Mouse (Mus musculus): ENCODE measurements around the gene Sema3e.

Sema3e gene

DNA sequence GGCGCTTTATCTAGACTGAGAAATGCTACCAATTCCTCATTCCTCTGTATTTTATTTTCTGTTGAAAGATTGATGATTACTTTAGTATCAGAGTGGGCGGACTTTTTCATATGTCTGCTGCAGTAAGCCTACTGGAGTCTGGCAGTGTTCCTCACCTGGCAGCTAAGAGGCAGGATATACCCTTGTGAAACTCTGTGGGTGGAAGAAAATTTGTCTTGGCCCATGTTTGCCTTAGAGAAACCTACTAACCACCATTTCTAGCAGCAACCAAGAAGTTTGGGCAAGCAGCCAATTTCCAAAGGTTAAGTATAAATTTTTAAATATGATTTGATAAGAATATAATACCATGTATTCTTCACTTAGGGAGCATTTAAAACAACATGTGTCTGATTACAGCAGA lies 63.0 kb downstream of the Sema3e start:
- DNase-seq: no peak

DNA sequence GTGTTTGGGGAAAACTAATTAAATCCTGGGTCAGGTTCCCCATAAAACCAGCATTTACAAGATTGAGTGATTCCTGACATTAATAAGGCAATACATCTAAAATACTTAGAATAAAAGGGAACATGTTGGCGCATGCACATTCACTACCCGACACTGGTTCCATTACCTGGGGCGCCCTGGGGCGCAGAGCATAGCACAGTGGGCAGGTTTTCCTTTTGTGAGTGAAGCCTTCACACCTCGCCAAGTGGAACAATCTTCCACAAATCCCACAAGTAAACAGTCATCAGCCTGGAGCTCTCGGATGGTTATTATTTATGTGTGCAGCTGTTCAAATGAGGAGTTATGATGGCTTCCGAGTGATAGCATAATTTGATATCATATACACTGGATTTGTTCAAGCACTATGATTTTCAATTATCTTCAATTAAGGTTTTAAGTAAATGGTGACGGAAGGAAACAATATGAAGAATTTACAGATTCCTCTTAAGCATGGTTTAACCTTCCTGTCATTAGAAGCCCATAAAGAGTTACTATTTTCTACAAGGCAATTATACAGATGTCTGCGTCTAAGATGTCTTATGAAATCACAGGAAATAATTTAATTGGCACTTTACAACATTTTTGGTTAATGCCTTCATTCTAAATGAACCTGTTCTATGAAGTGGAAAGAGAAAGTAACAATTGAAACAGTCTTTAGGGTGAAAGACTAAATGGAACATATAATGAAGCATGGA lies 65.0 kb downstream of the Sema3e start:
- DNase-seq: no peak

DNA sequence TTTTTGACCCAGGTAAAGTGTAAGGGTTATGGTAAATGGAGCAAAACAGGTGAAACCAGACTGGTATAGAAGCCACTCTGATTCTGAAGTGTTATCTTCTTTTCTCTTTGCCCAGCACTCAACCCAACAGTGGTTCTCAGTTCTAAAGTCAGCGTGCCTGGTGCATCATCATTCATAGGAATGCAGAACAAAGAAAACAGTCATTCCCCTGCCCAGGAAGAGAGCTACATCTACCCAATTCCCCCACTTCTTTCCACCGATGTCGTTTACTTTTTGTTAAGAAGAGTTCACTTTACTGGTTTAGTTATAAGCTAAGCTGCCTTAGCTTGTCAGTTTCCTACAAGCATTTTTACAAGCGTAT lies 65.5 kb downstream of the Sema3e start:
- no peak for DNase-seq

DNA sequence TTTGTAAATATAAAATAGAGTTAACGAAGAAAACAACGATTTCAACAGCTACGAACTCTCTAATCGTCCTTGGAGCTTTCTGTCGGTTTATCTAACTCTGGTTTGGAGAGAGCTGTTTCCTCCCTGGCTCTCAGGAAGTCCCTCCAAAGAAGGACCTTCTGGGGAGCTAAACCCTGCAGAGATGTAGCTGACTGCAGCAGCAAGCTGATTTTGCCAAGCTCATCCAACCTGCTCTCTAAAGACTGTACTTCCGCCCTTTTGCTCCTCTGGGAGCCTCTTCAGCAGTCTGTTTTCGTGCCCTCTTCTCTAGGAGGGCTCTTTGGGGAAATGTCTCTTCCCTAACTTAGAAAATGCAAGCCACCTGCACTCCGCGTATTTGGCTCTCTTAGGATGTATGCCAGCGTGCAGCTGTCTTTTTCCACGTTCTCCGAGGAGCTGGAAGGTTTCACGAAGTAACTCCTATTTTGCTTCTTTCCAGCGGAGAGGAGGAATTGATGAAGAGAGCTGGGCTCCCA lies 67.2 kb downstream of the Sema3e start:
- DNase-seq: no peak

DNA sequence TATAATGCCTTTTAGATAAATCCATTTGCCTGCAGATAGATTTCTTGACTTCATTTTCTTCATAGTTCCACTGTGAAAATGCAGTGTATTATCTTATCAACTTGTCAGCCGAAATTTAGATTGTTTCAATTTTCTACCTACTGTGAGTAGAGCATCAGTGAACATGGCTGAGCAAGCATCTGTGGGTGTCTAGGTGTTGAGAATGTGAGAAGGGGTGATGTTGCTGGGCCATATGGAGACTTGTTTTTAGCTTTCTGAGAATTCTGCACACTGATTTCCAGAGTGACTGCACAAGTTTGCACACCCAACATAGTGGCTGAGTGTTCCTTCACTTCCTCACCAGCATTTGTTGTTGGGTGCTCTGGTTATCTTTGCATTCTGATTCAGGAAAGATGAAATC lies 71.1 kb downstream of the Sema3e start:
- no peak for DNase-seq

DNA sequence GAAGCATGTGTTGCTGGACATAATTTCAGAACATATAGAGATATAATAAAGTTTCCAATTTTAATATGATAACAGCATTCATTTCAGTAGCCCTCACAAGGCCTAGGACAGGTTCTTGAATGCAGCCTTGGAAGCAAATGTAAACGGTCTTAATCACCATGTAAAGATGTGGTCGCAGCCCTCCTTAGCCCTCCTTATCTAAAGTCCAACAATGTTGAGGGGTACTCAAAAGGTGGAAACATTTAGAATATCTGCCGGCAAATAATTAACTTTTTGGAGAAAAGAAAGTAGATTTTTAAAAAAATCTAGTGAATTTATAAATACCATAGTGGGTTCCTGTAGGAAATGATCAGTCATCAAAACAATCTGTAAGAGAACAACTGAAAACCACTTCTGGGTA lies 73.6 kb downstream of the Sema3e start:
- DNase-seq: no peak

DNA sequence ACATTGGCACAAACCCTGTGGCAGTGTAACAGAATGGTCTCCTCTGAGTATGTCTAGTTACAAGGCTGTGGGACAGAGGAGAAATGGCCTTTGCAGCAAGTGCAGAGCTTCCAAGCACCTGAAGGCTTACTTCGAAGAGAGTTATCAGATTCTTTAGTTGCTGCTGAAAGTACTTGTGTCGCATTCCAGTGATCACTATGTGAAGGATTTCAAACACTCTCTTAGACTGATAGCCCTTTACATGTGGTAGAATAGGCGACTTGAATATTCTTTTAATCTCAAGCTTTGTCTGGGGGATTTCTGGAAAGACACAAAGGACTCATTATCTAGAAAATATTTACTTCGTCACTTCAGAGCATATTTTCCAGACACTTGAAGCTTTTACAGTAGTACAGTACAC lies 82.3 kb downstream of the Sema3e start:
- DNase-seq: no peak

DNA sequence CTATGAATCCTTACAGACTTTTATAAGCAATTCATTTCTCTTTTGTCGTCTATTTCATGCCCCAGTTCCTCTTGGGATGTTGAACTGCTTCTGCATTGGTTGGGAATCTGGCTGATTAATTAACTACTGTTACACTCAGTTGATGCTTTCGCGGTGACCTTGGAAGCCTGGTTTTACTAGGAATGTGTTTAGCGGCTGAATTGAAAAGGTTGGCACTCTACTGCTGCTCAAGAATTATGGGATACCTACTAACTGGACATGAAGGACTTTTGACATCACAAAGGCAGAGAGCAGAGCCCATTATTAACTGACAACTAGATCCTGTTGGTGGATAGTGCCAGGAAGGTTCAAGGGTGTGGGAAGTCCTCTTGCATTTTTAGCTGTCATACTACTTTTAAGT lies 83.9 kb downstream of the Sema3e start:
- no peak for DNase-seq

DNA sequence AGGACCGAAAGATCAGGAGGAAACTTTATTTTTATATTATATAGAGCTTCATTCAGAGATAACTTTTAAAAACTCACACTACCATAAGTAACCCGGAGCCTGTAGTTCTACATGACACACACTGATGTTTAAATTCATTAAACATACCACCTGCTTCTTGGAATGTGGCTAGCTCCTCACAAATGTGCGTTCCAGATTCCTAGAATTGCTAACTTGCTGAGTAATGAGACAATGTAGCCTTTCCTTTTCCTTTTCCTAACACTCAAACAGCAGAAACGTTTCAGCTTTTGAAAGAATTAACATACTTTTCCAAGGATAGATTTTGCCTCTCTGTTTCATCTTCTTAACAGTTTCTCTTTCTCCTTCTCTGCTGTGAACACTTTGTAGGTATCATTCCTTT lies 86.3 kb downstream of the Sema3e start:
- no peak for DNase-seq

DNA sequence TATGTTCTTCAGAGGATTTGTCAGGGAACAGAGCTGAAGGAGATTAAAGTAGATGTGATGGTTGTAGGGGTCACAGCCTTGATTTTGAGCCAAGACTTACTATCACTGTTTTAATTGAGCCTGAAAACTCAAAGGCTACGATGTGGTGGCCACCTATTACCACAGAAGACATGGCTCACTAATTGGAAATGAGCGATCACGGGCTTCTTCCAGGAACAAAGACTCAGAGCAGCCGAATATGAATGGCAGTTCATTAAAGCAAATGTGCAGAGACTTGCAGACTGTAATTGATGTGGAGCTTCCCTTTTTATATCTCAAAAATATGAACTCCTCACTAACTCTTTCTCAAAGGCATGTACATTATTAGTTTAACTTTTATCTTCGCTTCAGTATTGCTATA lies 96.8 kb downstream of the Sema3e start:
- no peak for DNase-seq

DNA sequence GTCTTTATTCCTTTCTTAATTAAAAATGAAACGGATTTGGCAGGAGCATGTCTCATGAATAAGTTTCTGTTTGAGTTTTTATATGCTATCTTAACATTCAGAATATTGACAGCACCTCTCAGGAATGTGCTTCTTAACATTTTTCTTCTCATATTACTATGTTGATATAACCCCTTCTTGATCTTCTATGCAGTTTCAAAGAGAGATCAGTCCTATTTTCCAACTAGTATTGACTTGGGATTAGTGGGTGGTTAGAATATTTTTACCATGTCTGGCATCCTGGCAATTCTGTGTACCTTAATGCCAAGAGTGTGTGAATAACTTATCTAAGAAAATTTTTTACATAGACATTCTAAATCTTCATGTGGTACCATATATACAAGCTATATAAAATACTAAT lies 101.5 kb downstream of the Sema3e start:
- no peak for DNase-seq

DNA sequence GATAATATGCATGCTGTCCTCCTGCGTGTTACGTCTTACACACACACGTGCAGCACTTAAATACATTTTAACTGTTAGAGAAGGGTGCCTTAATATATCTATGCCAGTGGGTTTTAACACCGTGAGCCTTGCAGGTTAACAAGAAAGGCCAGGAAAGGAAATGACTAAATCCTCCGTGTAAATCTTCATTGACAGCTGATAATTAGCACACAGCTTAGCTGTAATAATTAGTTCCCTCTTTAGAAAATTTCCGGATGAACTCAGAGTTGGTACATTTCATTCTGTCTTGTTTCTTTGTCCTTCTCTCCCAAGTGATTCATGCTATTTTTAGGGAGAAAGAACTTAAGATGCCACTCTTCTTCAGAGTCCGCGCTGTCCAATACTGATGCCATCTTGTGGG lies 110.9 kb downstream of the Sema3e start:
- DNase-seq: no peak

DNA sequence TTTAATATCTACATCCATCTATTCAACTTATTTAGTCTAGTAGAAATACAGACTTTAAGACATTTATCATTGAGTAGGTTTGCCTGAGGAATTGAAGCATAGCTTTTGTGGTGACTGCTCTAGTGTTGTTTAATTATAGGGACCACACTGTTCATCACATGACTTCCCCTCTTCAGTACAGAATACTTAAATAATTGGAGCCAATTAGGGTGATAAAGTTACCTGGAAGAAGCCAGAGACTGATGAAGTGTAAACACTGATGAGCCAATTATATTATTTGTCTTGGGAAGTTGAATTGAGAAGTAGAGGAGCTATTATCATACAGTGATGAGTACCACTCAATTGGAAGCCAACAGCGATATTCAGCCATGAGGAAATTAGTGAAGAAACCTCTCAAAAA lies 113.6 kb downstream of the Sema3e start:
- no peak for DNase-seq

DNA sequence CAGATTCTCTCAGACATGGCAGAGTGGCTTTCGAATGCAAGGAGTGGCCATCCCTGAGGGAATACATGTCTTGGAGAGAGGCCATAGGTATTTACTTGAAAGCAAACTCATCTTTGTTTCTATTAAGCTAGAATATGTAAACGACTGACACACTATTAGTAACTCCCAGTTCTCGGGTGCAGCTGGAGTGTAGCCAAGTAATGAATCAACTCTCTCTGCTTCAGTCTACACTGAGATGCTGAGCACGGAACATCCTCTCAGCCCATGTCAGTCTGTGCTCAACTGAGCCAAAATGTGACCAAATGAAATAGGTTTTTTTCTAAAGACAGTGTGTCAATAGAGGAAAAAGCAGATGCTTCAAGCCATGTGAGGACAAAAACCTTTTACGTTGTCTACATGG lies 137.5 kb downstream of the Sema3e start:
- no peak for DNase-seq

DNA sequence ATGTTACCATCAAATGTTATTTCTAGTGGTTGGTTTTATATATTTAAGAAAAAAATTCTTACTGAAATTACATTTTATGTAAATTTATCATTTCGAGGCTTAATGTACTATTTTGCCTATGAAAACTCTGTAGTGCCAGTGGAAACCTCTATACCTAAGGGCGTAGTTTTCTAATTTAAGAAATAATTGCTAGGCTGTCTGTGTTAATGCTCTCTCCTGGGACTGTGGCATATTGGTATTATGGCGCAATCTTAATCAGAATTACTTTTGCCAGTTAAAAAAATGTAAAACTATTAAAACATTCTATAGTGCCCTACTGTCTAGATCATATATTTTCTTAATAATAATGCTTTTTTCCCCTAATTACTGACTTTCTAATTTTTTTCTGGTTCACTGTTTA lies 138.2 kb downstream of the Sema3e start:
- DNase-seq: no peak

DNA sequence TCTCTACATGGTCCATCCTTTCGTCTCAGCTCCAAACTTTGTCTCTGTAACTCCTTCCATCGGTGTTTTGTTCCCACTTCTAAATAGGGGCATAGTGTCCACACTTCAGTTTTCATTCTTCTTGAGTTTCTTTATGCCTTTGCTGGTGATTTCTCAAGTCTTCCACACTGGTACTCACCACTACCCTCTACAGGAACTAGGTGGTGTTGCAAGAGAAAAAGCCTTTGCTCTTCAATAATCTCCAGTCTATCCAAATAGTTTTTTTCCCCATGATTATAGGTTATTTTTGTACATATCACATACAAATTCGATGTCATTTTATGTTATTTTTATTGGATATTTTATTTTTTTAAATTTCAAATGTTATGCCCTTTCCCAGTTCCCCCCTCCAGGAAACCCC lies 142.7 kb downstream of the Sema3e start:
- no peak for DNase-seq

DNA sequence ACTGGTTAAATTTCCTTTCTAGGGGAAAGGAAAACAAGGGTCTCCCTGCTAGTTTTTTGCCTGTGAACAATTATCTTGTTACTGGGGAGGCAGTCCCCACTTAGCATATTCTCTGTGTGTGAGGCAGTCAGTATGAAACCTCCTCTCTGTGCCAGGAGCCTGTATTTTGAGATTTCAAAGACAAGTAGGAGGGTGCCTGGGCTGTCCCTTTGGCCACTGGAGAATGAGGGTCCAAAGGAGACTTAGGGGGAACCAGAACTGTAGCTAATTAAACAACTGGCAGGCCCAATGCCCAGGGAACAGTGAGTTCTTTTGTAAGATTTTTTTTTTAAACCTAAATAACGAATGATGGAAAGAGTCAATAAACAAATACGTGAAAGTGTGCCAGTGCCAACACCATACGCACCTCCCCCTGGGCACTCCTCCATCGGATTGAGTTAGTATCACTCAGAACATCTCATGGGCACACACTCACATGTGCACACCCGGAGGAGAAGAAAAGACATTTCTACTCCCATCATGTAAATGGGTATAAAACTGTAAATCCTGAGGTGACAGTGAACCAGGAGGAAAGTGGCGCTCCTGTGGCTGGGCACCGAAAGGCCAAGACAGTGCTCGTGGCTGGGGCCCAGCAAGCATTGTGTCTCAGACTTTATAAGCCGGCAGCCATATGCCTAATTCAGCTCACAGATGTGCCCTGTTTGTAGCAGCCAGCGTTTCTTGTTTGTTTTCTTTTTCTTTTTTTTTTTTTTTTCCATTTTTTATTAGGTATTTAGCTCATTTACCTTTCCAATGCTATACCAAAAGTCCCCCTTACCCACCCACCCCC lies 148.5 kb downstream of the Sema3e start:
- no peak for DNase-seq

DNA sequence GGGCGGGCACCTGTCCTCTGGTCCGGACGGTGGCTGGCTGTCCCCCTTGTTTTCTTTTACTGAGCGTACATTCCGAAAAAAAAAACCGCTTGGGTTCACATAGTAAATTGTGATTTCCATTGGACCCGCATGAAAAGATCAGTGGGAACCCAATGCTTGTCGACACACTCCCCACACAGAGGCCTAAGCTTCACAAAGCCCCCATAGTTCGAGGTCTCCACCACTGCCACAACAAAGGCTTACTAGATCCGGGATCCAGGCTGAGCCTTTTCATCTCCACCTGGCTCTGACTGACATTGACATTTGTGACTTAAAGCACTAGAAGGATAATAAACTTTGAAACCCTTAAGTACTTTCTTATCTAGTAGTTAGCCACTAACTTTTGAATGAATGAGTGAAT lies 155.5 kb downstream of the Sema3e start:
- DNase-seq: no peak

DNA sequence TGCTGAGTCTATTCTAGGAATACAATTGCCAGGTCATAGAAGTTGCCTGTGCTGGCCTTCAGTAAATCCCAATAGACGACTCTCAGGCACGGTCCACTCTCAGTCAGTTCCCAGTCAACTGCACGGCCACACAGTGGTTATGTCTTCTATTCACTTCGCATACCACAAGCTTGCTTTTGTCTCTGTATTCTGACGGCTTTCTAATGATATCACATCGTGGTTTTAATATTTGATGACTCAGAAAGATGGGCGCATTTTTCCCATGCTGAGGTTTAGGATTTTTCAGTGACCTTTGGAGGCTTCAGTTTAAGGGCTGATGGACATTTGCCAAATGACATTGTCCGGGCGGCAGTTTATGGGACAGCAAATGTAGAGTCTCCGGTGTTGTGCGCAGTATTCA lies 157.1 kb downstream of the Sema3e start:
- no peak for DNase-seq

DNA sequence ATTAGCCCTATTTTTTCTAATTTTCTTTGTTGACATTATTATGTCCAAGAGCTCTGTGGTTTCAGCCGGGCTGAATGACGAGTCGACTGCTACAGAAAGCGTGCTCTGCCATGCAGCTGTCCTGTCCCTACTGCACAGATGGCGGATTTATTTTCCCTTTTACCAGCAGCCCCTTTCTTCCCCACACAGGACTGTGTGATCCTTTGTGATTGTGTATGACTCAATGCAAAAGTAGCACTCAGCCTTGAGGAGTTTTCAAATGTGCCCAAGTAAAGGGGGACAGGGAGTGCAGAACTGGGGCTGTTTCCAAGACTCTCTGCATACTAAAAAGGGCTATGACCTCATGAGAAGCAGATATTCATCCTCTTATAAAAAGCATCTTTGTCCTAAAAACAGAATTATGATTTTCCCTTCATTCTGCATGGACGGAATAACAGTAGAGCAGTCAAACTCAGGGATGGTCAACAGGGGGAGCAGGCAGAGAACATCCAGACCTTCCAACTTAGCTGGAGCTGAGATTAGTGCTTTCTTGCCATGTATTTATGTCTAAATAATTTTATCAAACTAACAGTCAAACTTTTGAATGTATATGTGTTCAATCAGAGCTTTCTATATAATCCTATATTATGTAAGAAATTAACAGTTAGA lies 170.2 kb downstream of the Sema3e start:
- no peak for DNase-seq

DNA sequence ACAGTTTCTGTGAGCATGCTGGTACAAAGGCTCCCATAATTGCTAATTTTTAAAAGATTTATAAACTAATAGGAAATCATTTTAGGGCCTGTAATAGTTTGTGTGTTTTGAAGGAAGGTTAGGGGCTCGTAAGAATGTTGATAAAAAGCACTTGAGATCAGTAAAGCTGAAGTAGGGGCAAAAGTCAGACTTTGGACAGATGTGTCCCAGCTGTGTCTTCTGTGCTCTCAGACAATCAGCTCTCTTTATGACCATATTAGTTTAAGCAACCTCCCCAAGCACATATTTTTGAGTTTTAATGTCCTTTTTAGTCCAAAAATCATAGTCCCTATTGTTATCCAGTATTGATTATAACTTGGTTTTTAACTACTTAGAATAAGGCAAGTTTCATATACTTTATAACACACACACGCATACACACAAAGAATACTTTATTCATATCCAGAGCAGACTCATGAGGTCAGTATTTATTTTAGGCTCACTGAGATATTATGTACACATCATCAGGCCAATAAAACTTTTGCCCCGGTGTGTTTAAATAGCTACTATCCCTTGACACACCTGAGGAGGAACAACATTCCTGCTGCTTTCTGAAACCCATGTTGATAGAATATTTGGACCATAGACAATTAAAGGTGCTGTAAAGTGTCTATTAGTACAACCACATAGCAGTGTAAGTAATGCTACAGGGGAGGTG lies 173.4 kb downstream of the Sema3e start:
- DNase-seq: no peak

DNA sequence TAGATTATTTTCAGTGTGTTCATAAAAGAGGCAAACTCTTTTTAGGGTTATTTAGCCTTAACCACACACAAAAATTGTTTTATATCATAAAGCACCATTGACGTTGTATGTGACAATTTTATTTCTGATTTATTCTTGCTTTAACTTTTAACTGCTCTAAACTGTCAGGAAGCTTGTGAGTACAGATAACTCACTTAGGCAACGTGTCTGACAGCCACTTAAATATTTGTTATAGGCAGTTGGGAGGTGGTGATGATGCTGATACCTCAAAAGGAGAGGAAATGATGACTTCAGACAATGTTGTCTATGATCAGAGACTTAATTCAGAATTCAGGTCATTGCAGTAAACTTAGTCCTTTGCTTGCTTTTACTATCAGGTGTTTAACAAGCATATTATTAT lies 181.7 kb downstream of the Sema3e start:
- DNase-seq: no peak

DNA sequence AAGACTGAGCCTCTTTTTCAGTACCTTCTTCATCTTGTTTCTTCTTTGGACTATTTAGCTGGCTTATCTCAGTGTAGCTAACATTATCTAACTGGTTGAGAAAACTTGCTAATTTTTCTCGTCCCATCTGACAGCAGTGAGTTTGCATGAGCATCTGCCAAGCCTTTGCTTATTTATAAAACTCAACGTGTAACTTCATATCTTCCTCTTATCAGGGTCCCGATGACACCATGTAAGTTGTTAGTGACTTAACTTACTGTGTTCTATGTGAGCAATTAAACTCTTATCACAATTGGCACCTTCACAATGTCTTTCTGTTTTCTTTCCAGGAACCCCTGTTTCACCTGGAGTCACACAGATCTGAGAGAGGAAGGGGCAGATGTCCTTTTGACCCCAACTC lies 184.9 kb downstream of the Sema3e start:
- no peak for DNase-seq
